Mouse (Mus musculus) gastrocnemius, adult 8-10 months (tissue): ENCODE data around the gene Cyp4f16. TPM values are rescaled to one million over a fixed set of nuclear protein-coding genes. Genes with fewer than 3 reads are reported as not detected.
A peak's percentile ranks its signal among the peaks of the same experiment; 100 is the strongest.
"Not testable (repeated sequence)": the region's sequence is repeated elsewhere in the genome, so short reads cannot be mapped to it uniquely, and the experiment has no call there.

ENCODE experiments used
- DNase-seq, 2 experiments: peaks; one replicate each; pipeline ENCODE4 v3.0.0; 2022; ENCODE audit warnings: low spot score in 2 of 2
- total RNA-seq, 4 experiments: library from RNA; stranded (reverse); gene quantifications; 2 replicates each; pipeline ENCODE4 v1.2.4; 2022

Gene Cyp4f16
- total RNA-seq, 4 experiments from 2014 or later: 0.48 to 1.9 (median 1.2) TPM

DNA sequence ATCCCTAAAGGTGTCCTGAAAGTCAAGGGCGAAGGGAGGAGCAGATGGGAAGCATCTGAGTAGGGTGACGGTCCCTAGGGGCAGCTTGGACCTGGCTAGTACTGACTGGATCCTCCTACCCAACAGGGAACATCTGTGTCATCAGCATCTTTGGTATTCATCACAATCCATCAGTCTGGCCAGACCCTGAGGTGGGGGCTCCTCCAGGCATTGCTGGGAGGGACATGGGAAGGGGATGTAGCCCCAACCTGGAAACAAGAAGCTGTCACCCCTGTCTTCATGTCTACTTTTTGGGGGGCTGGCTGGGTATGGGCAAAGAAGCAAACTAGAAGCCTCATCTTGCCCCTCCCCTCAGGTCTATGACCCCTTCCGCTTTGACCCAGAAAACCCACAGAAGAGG is 14.0 kb downstream of the Cyp4f16 start:
- not testable (repeated sequence) for DNase-seq

DNA sequence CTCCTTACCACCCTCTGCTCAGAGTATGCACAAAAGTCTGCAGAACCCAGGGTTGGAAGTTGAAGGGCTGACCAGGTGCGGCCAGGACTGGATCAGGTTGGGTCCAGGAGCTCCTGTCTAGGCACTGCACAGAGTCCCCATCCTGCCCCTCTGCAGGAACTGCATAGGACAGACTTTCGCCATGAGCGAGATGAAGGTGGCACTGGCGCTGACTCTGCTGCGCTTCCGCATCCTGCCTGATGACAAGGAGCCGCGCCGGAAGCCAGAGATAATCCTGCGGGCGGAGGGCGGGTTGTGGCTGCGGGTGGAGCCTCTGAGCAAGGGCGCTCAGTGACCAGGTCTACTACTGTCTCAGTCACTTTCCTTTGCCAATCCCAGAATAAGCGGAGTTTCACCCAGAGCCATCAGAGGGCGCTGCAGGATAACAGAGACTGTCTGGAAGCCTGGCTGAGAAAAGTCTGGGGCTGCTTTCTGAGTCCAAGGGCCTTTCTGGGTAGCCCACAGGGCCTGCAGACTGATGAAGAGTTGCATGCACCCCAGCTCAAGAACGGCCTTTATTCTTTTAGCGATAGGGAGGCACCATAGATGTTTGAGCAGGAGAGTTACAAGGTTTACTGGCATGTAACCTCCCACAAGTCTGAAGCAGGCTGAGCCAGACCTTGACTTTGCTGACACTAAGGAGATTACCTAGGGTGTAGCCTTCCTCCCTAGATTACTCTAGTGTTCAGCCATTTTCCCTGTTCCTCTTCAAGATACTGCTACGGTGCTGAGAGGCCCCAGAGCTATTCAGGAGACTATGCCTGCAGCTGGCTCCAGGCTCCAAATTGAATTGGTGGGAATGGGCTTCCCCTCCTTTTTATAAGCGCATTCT is 14.8 kb downstream of the Cyp4f16 start:
- DNase-seq: peak in 1 of 2 experiments; percentile 34

DNA sequence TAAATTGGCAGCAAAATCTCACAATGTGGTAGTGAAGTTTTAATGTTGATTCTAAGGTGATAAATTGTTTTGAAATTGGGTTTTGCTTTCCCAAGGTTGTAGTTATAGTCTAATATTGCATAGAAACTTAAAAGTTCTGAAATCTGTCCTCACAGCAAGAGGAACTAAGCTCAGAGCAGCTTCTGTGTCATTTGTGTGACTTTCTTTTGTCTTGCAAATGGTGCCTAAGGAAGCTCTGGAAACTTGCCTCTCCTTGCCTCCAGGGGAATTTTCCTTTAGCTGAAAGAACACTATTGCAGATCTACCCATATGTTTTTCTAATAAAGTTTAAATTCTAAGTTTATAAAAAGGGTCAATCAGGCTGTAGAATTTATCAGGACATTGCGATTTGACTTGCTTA is 16.7 kb downstream of the Cyp4f16 start:
- not testable (repeated sequence) for DNase-seq

DNA sequence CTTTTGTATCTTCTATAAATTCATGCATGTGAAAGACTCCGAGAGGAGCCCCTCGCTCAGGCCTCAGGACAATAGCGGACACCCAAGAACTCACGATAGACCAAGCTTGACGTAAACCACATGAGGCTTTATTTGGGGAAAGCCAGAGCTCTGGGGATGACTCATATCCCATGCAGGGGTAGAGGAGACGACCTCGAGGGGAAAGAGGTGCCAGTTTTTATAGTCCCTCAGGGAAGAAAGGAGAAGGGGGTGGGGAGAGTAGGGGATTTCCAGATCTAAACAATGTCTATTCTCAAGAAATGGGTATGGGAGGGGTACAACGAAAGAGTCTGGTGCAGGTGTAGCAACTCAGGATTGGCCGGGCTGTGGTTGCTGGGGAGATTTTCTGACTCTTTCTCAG is 18.0 kb downstream of the Cyp4f16 start:
- DNase-seq: not testable (repeated sequence)

DNA sequence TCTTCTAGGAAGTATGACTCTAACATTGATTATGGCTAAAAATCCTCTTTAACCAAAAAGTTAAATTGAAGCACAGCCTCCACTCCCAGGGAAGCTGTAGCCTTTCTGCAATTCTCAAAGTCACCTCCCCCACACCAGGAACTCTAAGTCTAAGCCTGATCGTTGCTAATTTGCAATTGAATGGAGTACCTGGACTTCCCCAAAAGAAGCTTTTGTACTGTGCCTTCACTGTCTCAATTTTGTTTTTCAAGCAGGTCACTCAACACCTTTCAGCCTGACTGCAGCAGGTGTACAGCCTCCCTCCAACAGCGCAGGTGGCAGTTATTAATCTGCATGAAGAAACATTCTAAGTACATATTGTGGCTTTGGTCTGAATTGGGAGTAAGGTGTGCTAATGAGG is 26.9 kb downstream of the Cyp4f16 start:
- not testable (repeated sequence) for DNase-seq

DNA sequence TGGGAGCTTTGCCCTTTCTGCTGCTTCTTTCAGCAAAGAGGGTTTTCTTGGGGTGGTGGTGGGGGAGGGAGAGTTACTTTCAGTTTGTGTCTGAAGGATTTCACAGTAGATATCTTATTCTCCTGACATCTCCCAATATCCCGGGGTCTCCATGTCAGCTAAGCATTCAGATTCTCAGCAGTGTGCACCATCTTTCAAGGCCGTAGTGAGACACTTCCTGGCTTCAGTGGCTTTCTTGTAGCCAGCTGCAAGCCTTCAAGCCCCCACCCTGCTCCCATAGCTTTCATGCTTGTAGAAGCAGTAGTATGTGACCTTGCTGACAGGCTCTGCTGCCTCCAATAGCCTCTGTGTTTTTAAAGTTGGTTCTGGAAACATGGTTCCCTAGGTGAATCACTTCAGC is 36.9 kb downstream of the Cyp4f16 start:
- DNase-seq: not testable (repeated sequence)

DNA sequence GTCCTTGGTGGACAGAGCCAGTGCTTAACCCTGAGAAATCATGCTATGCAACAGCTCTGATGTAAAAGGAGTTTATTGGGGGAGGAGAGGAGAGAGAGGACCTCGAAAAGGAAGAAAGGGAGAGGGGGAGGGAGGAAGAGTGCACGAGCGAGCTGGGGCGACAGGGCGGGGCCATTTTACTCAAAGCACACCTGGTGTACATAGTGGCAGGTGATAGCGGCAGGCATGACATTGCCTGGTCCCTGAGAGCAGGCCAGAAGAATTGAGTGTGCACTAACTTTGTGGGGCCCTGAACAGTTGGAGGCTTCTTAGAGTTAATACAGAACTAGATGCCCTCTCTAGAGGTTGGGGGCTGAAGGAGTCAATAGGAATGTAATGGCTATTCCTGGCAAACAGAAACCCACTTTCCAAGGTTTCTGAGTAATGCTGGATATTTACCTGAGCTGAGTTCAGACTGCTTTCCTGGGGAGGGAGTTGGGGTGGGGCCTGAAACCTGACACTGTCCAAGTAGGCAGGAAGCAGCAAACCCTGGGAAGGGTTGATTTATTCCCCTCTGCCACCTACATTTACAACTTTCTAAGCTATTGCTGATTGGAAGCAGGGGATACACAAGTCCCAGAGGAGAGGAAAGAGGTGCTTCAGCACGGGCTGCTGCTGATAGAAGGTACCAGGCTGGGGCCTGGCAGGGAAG is 41.3 kb downstream of the Cyp4f16 start:
- no peak for DNase-seq

DNA sequence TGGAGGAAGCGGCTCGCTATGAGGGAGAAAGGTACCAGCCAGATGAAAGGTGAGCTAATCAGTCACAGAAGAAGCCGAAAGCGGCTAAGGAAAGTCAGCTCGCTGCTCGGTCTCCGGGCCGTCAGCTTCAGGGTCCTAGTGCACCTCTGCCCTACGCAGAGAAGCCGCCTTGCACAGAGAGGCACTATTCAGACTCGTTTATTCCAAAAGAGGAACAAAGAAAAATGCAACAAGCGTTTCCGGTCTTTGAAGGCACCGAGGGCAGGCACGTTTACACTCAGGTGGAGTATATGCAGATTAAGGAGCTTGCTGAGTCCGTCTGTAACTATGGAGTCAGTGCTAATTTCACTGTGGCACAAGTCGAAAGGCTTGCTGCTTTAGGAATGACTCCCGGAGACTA is 60.1 kb downstream of the Cyp4f16 start:
- DNase-seq: no peak

Other genes with a start within 250 kb of the Cyp4f16 start
- 10 to 100 TPM; 27.5 to 36.4 (median 34.5) TPM for gene Akap8, start 215.3 kb upstream of the Cyp4f16 start, total RNA-seq
- gene Akap8l, start 186.0 kb upstream of the Cyp4f16 start, total RNA-seq: 10 to 100 TPM; 29.4 to 41.8 (median 37.5) TPM
- gene Wiz, start 147.1 kb upstream of the Cyp4f16 start, total RNA-seq: 10 to 100 TPM; 13.5 to 14.1 (median 13.6) TPM
- gene Rasal3, start 133.0 kb upstream of the Cyp4f16 start, total RNA-seq: not detected
- not detected for gene Pglyrp2, start 112.4 kb upstream of the Cyp4f16 start, total RNA-seq
- 1 to 10 TPM; 1.2 to 6.3 (median 2.5) TPM for gene Cyp4f39, start 83.8 kb upstream of the Cyp4f16 start, total RNA-seq
- gene Cyp4f17, start 30.5 kb upstream of the Cyp4f16 start, total RNA-seq: 1 to 10 TPM; 1.6 to 2.6 (median 1.7) TPM
- not detected for gene Cyp4f37, start 84.8 kb downstream of the Cyp4f16 start, total RNA-seq
- gene Cyp4f40, start 122.3 kb downstream of the Cyp4f16 start, total RNA-seq: not detected
- under 1 TPM in 1 of 4 experiments, not detected in 3; 0.13 TPM for gene Cyp4f15, start 149.1 kb downstream of the Cyp4f16 start, total RNA-seq